Mouse (Mus musculus) intestine, postnatal 0 days (tissue): ENCODE measurements around the gene Slc38a3. TPM values are rescaled to one million over a fixed set of nuclear protein-coding genes. Genes with fewer than 3 reads are reported as not detected.

Source experiments
- ATAC-seq: fragments of 200-750 bp; cut with Nextera tagmentation; 2 replicates; pipeline ENCODE4 v1.8.0; 2017; ENCODE audit warnings: mild to moderate bottlenecking, moderate TSS enrichment, moderate library complexity
- H3K27ac ChIP-seq: fragments of 300-500 bp; sonication (generic); 2 replicates; pipeline ENCODE4 v1.5.1; 2014; ENCODE audit warnings: mild to moderate bottlenecking, low read depth, low read length, moderate library complexity
- H3K27me3 ChIP-seq: fragments of 300-500 bp; sonication (generic); replicated peaks from 2 replicates; pipeline ENCODE4 v1.6.1; 2014; ENCODE audit warnings: low read length, mixed read lengths; ENCODE audit not compliant: control insufficient read depth, insufficient read depth
- H3K36me3 ChIP-seq: fragments of 300-500 bp; sonication (generic); 2 replicates; pipeline ENCODE4 v1.6.1; 2014; ENCODE audit warnings: mild to moderate bottlenecking, moderate library complexity; ENCODE audit not compliant: control insufficient read depth, insufficient read depth
- H3K4me1 ChIP-seq: fragments of 300-500 bp; sonication (generic); replicated peaks from 2 replicates; pipeline ENCODE4 v1.6.1; 2014; ENCODE audit warnings: antibody characterized with exemption, low read length, mixed read lengths; ENCODE audit not compliant: control insufficient read depth, insufficient read depth
- H3K4me2 ChIP-seq: fragments of 300-500 bp; sonication (generic); replicated peaks from 2 replicates; pipeline ENCODE4 v1.6.1; 2014; ENCODE audit warnings: low read depth, mild to moderate bottlenecking, moderate library complexity
- H3K4me3 ChIP-seq: fragments of 300-500 bp; sonication (generic); 2 replicates; pipeline ENCODE4 v1.5.1; 2014; ENCODE audit warnings: low read depth, low read length
- H3K9ac ChIP-seq: fragments of 300-500 bp; sonication (generic); 2 replicates; pipeline ENCODE4 v1.6.1; 2014; ENCODE audit warnings: mild to moderate bottlenecking, low read depth, low read length
- H3K9me3 ChIP-seq: fragments of 300-500 bp; sonication (generic); 2 replicates; pipeline ENCODE4 v1.6.1; 2016; ENCODE audit warnings: mixed run types; ENCODE audit not compliant: control insufficient read depth
- CTCF ChIP-seq: sonication (generic); IDR thresholded peaks from 2 replicates; pipeline ENCODE4 v1.5.1; 2016; ENCODE audit warnings: low read depth, mild to moderate bottlenecking, control low read depth, antibody characterized with exemption, moderate library complexity
- WGBS: fragments of 180-500 bp; shearing (Covaris S2); extraction: QIAGEN DNeasy Blood & Tissue Kit; methylation state at CpG from one replicate; pipeline ENCODE4 v1.1.7; 2014; 5-methylcytosine and 5-hydroxymethylcytosine counted together
- polyA plus RNA-seq: library from polyadenylated mRNA; unstranded; fragments of >200 nt; fragmentation: Nextera tagmentation; extraction: Ambion mirVana; gene quantifications from 2 replicates; pipeline ENCODE4 v1.2.1, GENCODE M21; 2015

Slc38a3 gene
- polyA plus RNA-seq, 1 experiment from 2014 or later, result 15.5 TPM

- Histone ChIP-seq H3K9me3 (no peaks in the 10 kb centered on the region), H3K27ac (no peak overlapping the region), H3K27me3 (peaks cover 19% of the 10 kb centered on the region), H3K4me1 (peaks cover 8% of the 10 kb centered on the region), H3K9ac (no peak overlapping the region), H3K4me3 (no peak overlapping the region), H3K36me3 (no peaks in the 10 kb centered on the region), H3K4me2 (no peak overlapping the region)
- no peak for TF ChIP-seq CTCF
- WGBS, result 76% methylated on average over 5 of the region's 5 CpGs
- ATAC-seq, result no peak
Observed at GRCm38 (mm10) chr9:107670259-107670658, 929 bp upstream of the Slc38a3 start.

- Histone ChIP-seq H3K9ac (no peak overlapping the region), H3K4me2 (no peak overlapping the region), H3K9me3 (no peaks in the 10 kb centered on the region), H3K36me3 (no peaks in the 10 kb centered on the region), H3K27ac (no peak overlapping the region), H3K4me3 (no peak overlapping the region), H3K4me1 (peaks cover 8% of the 10 kb centered on the region), H3K27me3 (peaks cover 22% of the 10 kb centered on the region)
- WGBS, result 74% methylated on average over 3 of the region's 3 CpGs
- no peak for ATAC-seq
- no peak for TF ChIP-seq CTCF
Observed at GRCm38 (mm10) chr9:107668916-107669315, 414 bp downstream of the Slc38a3 start.

GRCm38 (mm10) chr9:107668011-107668410 is 1.3 kb downstream of the Slc38a3 start:
- 54% methylated on average over 8 of the region's 8 CpGs for WGBS
- Histone ChIP-seq H3K9ac (no peak overlapping the region), H3K36me3 (no peaks in the 10 kb centered on the region), H3K4me3 (no peak overlapping the region), H3K27ac (no peak overlapping the region), H3K4me1 (peaks cover 8% of the 10 kb centered on the region), H3K9me3 (no peaks in the 10 kb centered on the region), H3K27me3 (peaks cover 22% of the 10 kb centered on the region), H3K4me2 (no peak overlapping the region)
- no peak for TF ChIP-seq CTCF
- no peak for ATAC-seq

- ATAC-seq, result peak; percentile 57; the same call in 1 of the 2 replicates
- Histone ChIP-seq H3K4me1 (peaks cover 8% of the 10 kb centered on the region), H3K36me3 (no peaks in the 10 kb centered on the region), H3K9ac (peak overlapping the region; percentile 27; the same call in 1 of the 2 replicates), H3K27me3 (peaks cover 22% of the 10 kb centered on the region), H3K27ac (no peak overlapping the region), H3K4me2 (peak overlapping the region; percentile 73), H3K9me3 (no peaks in the 10 kb centered on the region), H3K4me3 (peak overlapping the region; percentile 37)
- no peak for TF ChIP-seq CTCF
- under 1% methylated on average over 24 of the region's 24 CpGs for WGBS
Observed at GRCm38 (mm10) chr9:107667219-107667618, 2.1 kb downstream of the Slc38a3 start.

GRCm38 (mm10) chr9:107666751-107667205 is 2.6 kb downstream of the Slc38a3 start:
- ATAC-seq, result peak; percentile 19; the same call in 1 of the 2 replicates
- 2% methylated on average over 30 of the region's 30 CpGs for WGBS
- Histone ChIP-seq H3K4me1 (peaks cover 8% of the 10 kb centered on the region), H3K9me3 (no peaks in the 10 kb centered on the region), H3K9ac (peak overlapping the region; percentile 27; the same call in 1 of the 2 replicates), H3K4me3 (peak overlapping the region; percentile 37), H3K27me3 (peaks cover 22% of the 10 kb centered on the region), H3K27ac (no peak overlapping the region), H3K4me2 (peak overlapping the region; percentile 73), H3K36me3 (no peaks in the 10 kb centered on the region)
- no peak for TF ChIP-seq CTCF

GRCm38 (mm10) chr9:107665308-107665707 is 4.0 kb downstream of the Slc38a3 start:
- H3K27me3 ChIP-seq, result peaks cover 22% of the 10 kb centered on the region
- 87% methylated on average over 7 of the region's 7 CpGs for WGBS
- no peak for ATAC-seq
- no peaks in the 10 kb centered on the region for H3K9me3 ChIP-seq
- H3K36me3 ChIP-seq, result no peaks in the 10 kb centered on the region
- H3K4me3 ChIP-seq, result no peak overlapping the region
- H3K4me1 ChIP-seq, result peaks cover 11% of the 10 kb centered on the region
- no peak for TF ChIP-seq CTCF
- H3K27ac ChIP-seq, result no peak overlapping the region
- H3K4me2 ChIP-seq, result no peak overlapping the region
- no peak overlapping the region for H3K9ac ChIP-seq

- peaks cover 11% of the 10 kb centered on the region for H3K4me1 ChIP-seq
- no peaks in the 10 kb centered on the region for H3K36me3 ChIP-seq
- no peaks in the 10 kb centered on the region for H3K9me3 ChIP-seq
- no peak overlapping the region for H3K9ac ChIP-seq
- ATAC-seq, result no peak
- H3K27ac ChIP-seq, result no peak overlapping the region
- H3K4me2 ChIP-seq, result no peak overlapping the region
- WGBS, result 71% methylated on average over 9 of the region's 9 CpGs
- TF ChIP-seq CTCF, result no peak
- H3K4me3 ChIP-seq, result no peak overlapping the region
- H3K27me3 ChIP-seq, result peaks cover 22% of the 10 kb centered on the region
Observed at GRCm38 (mm10) chr9:107663525-107663924, 5.8 kb downstream of the Slc38a3 start.
